In the genomic region with DNA sequence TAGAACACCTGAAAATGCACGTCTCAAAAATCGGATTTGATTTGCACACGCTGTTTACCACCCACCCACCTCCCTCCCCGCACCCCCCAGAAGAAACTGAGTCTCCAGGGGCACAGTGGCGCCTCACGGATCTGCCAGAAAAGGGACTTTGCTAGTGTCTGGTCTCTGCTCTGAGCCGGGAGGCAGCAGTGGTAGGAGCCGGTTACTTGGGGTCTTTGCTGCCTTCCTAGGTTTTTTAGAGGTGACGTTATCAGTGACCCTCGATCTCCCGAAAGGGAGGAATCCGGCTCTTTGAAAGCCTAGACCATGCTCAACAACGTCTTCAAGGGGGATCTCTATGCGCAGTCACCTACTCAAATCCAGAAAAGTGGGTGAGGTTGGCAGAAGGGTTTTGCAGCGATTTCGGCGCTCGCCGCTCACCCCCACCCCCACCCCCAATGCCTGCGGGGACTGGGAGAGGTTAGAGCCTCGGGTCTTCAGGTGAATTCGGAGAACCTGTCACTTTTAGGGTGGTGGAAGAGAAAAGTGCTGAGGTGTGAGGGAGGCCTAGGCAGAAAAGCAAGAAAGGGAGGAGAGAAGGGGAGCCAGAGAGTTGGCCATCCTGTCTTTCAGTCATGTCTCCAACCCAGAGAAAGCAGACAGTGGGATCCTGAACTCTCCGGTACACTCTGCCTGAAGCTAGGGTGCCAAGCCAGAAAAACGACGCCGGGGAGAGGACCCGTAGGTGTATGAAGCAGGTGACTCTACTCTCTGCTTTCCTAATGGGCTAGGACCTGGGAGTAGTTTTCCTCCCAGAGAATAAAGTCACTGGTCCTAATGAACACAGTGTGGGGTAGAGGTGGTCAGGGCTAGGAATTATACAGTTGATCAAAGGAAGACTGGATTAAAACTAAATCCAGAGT, we compare ENCODE assay signal across 9 mouse cellular contexts.
DNase-seq lines count a peak whose midpoint lies in the region; ATAC-seq lines count a peak whose summit lies in the region.
"Had no signal": no experiment of that assay in that cellular context is flagged by ENCODE, and none has a peak within 500 bp of the region (broad histone marks: within the 10 kb centered on the region; RNA-seq: fewer than 3 reads in every experiment).

No protein-coding gene starts in this region.

- no peaks in the 10 kb centered on the region for H3K9me3 ChIP-seq in heart, embryonic 12.5 days (replicated peaks)
- no peaks in the 10 kb centered on the region for H3K9me3 ChIP-seq in embryonic facial prominence, embryonic 11.5 days (replicated peaks; ENCODE audit: control insufficient read depth, low read length)
- H3K9me3 ChIP-seq in limb, embryonic 12.5 days: no peaks in the 10 kb centered on the region
- no peaks in the 10 kb centered on the region for H3K9me3 ChIP-seq in stomach, embryonic 14.5 days (ENCODE audit: control insufficient read depth, low read depth, low read length)
- H3K9me3 ChIP-seq: G1E had no signal

- peak overlapping the region; percentile 92 for H3K4me2 ChIP-seq in heart, embryonic 12.5 days
- H3K4me2 ChIP-seq in embryonic facial prominence, embryonic 11.5 days (ENCODE audit: low read depth, low read length): peak overlapping the region; percentile 37
- H3K4me2 ChIP-seq in limb, embryonic 12.5 days: peak overlapping the region; percentile 36
- peak overlapping the region; percentile 90 for H3K4me2 ChIP-seq in stomach, embryonic 14.5 days (replicated peaks; ENCODE audit: low read depth, low read length)

- no peak for ATAC-seq in heart, embryonic 12.5 days (ENCODE audit: insufficient number of reproducible peaks, low FRiP score)
- no peak for ATAC-seq in embryonic facial prominence, embryonic 11.5 days (replicated peaks; ENCODE audit: insufficient number of reproducible peaks, low FRiP score, low TSS enrichment, low read depth)
- ATAC-seq in limb, embryonic 12.5 days (ENCODE audit: insufficient number of reproducible peaks, insufficient read depth, low FRiP score, low TSS enrichment, low read depth): no peak
- ATAC-seq in stomach, embryonic 14.5 days (ENCODE audit: insufficient number of reproducible peaks, insufficient read depth, low FRiP score, low read depth): no peak

- H3K36me3 ChIP-seq in heart, embryonic 12.5 days: no peaks in the 10 kb centered on the region
- H3K36me3 ChIP-seq in embryonic facial prominence, embryonic 11.5 days (replicated peaks; ENCODE audit: control insufficient read depth, insufficient read depth, low read depth, low read length): no peaks in the 10 kb centered on the region
- H3K36me3 ChIP-seq in limb, embryonic 12.5 days: no peaks in the 10 kb centered on the region
- no peaks in the 10 kb centered on the region for H3K36me3 ChIP-seq in stomach, embryonic 14.5 days (ENCODE audit: control insufficient read depth, insufficient read depth, low read length)
- H3K36me3 ChIP-seq: G1E had no signal

- H3K4me1 ChIP-seq in heart, embryonic 12.5 days (replicated peaks): peaks cover 36% of the 10 kb centered on the region
- H3K4me1 ChIP-seq in embryonic facial prominence, embryonic 11.5 days (ENCODE audit: control insufficient read depth, insufficient read depth, low read length): 0 out of 2 replicates have a peak, but pooled peaks cover 3% of the 10 kb centered on the region
- peaks cover 33% of the 10 kb centered on the region for H3K4me1 ChIP-seq in limb, embryonic 12.5 days (replicated peaks)
- H3K4me1 ChIP-seq in stomach, embryonic 14.5 days (ENCODE audit: control insufficient read depth, insufficient read depth, low read length): peaks cover 21% of the 10 kb centered on the region

- 3% methylated on average over 27 of the region's 27 CpGs for WGBS in heart, embryonic 12.5 days
- under 1% methylated on average over 27 of the region's 27 CpGs for WGBS in embryonic facial prominence, embryonic 11.5 days
- WGBS in limb, embryonic 12.5 days: 1% methylated on average over 27 of the region's 27 CpGs
- WGBS in stomach, embryonic 14.5 days: 2% methylated on average over 27 of the region's 27 CpGs

- H3K27ac ChIP-seq in heart, embryonic 12.5 days (ENCODE audit: poor library complexity, severe bottlenecking): no peak overlapping the region
- H3K27ac ChIP-seq in embryonic facial prominence, embryonic 11.5 days (replicated peaks; ENCODE audit: low read depth, low read length): peak overlapping the region; percentile 53; the same call in 1 of the 2 replicates
- no peak overlapping the region for H3K27ac ChIP-seq in limb, embryonic 12.5 days
- H3K27ac ChIP-seq in stomach, embryonic 14.5 days (ENCODE audit: low read length): peak overlapping the region; percentile 98

- DNase-seq in heart, adult 9 months (ENCODE audit: low spot score in 2 of 2): no peak
- DNase-seq in ES-CJ7 (ENCODE audit: low read depth, low spot score): peak; percentile 46
- peak; percentile 33 for DNase-seq in embryonic facial prominence, embryonic 11.5 days (ENCODE audit: low spot score)
- DNase-seq in yolk sac, embryonic 10.5 days (ENCODE audit: low spot score): no peak
- DNase-seq in spleen, postnatal 36 days (ENCODE audit: low spot score in 2 of 2): no peak

- H3K27me3 ChIP-seq in heart, embryonic 12.5 days (replicated peaks): 0 out of 2 replicates have a peak, but pooled peaks cover 4% of the 10 kb centered on the region
- H3K27me3 ChIP-seq in embryonic facial prominence, embryonic 11.5 days (ENCODE audit: control insufficient read depth, insufficient read depth, low read length): peaks cover 8% of the 10 kb centered on the region
- H3K27me3 ChIP-seq in limb, embryonic 12.5 days: peaks cover 64% of the 10 kb centered on the region
- no peaks in the 10 kb centered on the region for H3K27me3 ChIP-seq in stomach, embryonic 14.5 days (ENCODE audit: control insufficient read depth, insufficient read depth, low read length)

- H3K9ac ChIP-seq in heart, embryonic 12.5 days: peak overlapping the region; percentile 78
- peak overlapping the region; percentile 37 for H3K9ac ChIP-seq in embryonic facial prominence, embryonic 11.5 days (replicated peaks; ENCODE audit: low read length)
- no peak overlapping the region for H3K9ac ChIP-seq in limb, embryonic 12.5 days (replicated peaks)
- peak overlapping the region; percentile 80 for H3K9ac ChIP-seq in stomach, embryonic 14.5 days (replicated peaks; ENCODE audit: low read depth, low read length)

- peak overlapping the region; percentile 56 for H3K4me3 ChIP-seq in heart, embryonic 12.5 days
- peak overlapping the region; percentile 20 for H3K4me3 ChIP-seq in embryonic facial prominence, embryonic 11.5 days (ENCODE audit: low read depth, low read length)
- peak overlapping the region; percentile 13; the same call in 1 of the 2 replicates for H3K4me3 ChIP-seq in limb, embryonic 12.5 days (replicated peaks)
- peak overlapping the region; percentile 42 for H3K4me3 ChIP-seq in stomach, embryonic 14.5 days (ENCODE audit: low read depth, low read length)

Comparison
In these comparisons a context has a peak if more than half of its experiments do, and no peak if none do; other contexts are left out.
1. H3K27ac ChIP-seq: peak in embryonic facial prominence, embryonic 11.5 days (single experiment) and stomach, embryonic 14.5 days (single experiment); none in heart, embryonic 12.5 days (single experiment) and limb, embryonic 12.5 days (single experiment).
2. H3K4me2 ChIP-seq: peak in every context shown above with its lines; median percentile 92 in heart, embryonic 12.5 days; 90 in stomach, embryonic 14.5 days; 37 in embryonic facial prominence, embryonic 11.5 days; 36 in limb, embryonic 12.5 days.
3. DNase-seq: peak in ES-CJ7 (single experiment) and embryonic facial prominence, embryonic 11.5 days (single experiment); none in heart, adult 9 months (0 of 2), yolk sac, embryonic 10.5 days (single experiment) and spleen, postnatal 36 days (0 of 2).
4. Peak in every context shown above with its lines, with median percentiles within 50 percentile points of each other: H3K4me3 ChIP-seq.